Mouse (Mus musculus) cerebellum, postnatal 25 days (tissue): ENCODE measurements at regions not wholly inside any gene's neighbourhood (a gene's known extent, or its start where the extent isn't known, plus 50 kb on each side); places are given as distances from the start of the nearest gene placed in this dataset.
A peak's percentile ranks its signal among the peaks of the same experiment; 100 is the strongest.

Experiments
- DNase-seq, 2 experiments: peaks; one replicate each; pipeline ENCODE4 v3.0.0; 2021; ENCODE audit warnings: mixed read lengths in 2 of 2

- no peak for DNase-seq
Measured at GRCm38 (mm10) chr15:50449604-50450003, 3435.1 kb upstream of the Gm7489 start.

DNA sequence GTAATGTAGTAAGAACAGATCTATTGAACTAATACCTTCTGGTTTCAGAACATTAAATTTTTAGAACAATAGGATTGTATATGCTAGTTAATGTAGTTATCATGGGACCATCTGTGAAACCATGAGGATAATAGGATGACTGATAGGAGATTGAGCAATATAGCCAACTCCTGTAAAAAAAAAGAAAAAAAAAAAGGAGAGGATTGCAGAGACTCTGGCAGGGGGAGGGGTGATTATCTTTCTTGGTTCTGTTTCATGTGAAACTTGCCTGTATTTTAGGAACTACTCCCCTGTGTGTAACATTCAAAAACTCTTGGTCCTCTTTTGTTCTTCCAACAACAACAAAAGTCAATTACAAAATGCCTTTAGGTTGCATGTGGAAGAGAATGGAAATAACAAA lies 3412.1 kb upstream of the Gm7489 start:
- DNase-seq, result no peak

DNA sequence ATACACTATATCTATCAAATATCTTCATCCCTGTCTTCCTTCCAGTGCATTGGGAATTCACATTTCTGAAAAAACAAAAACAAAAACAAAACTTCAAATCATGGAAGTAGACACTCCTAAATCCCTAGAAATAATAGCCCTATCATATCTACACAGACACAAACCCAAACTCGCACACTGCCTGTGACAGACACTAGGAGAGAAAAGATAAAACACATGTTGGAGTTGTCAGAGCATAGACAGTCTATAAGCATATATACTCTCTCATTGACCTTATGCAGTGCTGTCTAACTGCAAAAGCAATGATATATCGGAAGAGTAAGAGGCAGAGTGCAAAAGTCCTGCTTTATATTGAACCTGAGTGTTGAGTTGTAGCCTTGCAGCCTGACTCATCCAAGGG lies 3386.0 kb upstream of the Gm7489 start:
- DNase-seq, result no peak

DNA sequence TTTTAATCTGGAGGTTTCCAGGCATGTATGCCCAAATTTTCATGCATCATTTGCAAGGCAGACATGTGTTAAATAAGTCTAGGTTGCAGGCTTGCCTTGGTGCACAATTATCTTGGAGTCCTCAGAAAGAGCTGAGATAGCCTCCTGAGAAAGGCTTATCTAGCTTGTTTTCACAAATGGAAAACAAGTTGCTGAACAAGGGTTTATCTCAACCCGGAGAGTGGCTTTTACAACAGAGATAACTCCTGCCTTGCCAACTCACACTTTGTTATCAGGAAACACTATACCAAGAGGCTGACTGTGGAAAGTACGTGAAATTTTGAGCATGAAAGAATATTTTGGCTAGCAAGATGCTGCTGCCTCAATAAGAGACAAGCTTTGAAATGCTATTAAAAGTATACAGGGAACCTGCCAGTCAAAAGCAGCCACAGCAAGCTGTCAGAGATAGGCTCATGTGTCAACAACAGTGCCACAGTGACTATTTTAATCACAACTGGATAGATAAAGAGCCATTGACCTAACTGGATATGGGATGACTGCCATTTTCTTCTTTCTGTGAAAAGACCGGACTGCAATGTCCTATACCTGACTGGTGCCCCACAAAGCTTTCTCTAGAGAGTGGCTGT lies 3376.6 kb upstream of the Gm7489 start:
- DNase-seq, result no peak

DNA sequence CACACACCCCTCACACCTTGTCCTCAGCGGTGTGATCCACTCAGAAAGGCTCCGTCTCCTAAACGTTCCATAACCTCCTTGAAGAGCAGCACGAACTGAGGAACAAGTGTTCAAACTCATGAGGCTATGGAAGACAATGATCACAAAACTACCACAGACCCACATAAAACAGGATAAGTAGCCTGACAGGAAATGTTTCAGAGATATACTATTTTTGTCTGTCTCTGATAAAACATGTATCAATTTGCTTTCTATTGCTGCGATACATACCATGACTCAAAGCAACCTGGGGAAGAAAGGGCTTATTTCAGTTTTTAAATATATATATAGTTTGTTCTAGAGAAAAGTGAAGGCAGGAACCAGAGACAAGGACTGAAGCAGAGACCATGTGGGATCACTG lies 3371.7 kb upstream of the Gm7489 start:
- DNase-seq, result no peak

DNA sequence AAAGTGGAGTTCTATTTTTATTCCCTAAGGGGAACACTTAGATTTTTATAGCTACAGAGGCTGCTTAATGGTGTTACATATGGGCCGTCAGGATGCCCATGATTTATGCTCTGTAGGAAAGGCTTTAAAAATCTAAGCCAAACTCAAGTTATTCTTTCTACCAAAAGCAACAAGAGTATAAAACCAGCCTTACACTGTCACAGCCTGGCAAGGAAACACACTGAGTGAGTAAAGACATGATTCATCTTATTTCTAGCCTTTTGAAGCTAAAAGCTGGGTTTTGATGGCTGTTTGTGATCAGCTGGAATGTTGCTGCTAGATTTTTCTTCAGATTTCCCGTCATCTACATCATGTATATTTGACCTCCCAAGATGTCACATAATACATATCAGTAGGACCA lies 3359.9 kb upstream of the Gm7489 start:
- no peak for DNase-seq

DNA sequence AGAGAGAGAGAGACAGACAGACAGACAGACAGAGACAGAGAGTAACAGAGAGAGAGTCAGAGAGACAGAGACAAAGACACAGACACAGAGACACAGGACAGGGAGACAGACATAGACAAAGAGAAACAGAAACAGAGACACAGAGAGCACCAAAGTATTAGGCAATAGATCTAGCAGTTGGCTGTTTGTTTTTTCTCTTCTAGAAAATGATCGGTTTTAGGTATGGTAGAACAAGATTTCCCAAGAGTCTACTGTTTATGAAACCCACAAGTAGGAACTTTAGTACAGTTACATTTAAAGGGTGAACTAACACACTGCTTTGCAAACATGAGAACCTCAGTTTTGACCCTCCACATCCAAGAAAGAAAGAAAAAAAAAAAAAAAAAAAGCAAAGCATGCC lies 3350.2 kb upstream of the Gm7489 start:
- DNase-seq, result no peak

DNA sequence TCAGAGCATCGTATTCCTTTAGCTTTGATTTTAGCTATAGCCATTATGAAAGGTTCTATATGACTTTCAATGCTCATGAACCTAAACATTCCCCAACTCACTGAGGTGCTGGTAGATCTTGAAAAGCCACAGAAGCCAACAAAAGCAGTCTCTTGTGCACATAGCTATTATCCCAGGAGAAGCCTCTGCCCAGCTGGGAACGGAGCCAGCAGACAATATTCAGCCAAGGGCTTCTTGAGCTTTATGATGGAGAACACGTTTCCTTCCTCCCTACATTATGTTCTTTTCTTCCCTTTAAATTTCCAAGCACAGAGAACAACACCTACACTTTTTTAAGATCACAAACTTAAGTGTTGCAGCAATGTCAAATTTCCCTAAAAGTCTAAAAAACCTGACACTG lies 3321.1 kb upstream of the Gm7489 start:
- peak in 1 of 2 experiments; percentile 14 for DNase-seq

DNA sequence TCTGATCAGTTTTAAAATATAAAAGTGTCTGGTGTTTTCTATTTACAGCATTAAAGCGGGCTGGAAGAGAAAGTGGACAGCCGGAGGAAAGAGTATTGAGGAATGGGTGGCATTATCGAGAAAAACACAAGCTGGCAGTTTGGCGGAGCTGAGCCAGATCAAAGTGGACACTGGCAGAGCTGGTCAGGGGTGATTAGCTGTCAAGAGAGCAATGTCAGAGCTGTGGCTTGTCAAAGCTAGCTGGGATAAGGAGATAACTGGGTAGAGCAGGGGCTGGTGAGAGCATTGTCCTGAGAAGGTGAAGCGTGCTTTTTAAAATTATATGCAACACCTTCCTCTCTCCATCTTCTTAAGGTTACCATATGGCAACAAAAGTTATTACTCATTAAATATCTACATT lies 3303.9 kb upstream of the Gm7489 start:
- no peak for DNase-seq

- DNase-seq, result no peak
Measured at GRCm38 (mm10) chr15:50583951-50584350, 3300.8 kb upstream of the Gm7489 start.

DNA sequence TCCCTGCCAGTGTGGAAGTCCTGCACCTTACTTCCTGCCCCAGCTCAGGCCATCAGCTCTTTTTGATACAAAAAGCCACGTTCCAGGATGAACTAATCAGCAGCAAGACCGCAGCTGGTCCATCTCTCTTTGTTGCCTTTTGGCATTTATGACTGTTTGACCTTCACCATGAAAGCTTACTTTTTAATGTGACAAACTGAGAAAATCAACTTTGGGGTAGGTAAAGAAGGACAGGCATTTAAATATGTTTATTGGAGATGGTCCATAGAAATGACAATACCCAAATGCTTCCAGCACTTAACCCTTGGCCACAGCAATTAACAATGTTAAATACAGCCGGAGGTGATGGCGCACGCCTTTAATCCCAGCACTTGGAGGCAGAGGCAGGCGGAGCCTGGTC lies 3299.2 kb upstream of the Gm7489 start:
- DNase-seq, result no peak
